Mouse (Mus musculus) cerebral cortex, adult 2 months (tissue): ENCODE measurements around the gene Zfp472.

Source experiments
- WGBS: fragments of 180-500 bp; shearing (Covaris S2); methylation state at CpG from one replicate; pipeline ENCODE4 v1.1.7; 2018; 5-methylcytosine and 5-hydroxymethylcytosine counted together

The Zfp472 gene

GRCm38 (mm10) chr17:33008337-33008736, 42.7 kb downstream of the Zfp472 start:
- 48% methylated on average over 9 of the region's 9 CpGs for WGBS
